Mouse (Mus musculus): Measurements from ENCODE around the gene Tead3. TPM values are rescaled to one million over a fixed set of nuclear protein-coding genes. Genes with fewer than 3 reads are reported as not detected.

Tead3 gene
- total and polyA plus RNA-seq, 3 experiments, result 12.7 to 21.2 (median 13.7) TPM

DNA sequence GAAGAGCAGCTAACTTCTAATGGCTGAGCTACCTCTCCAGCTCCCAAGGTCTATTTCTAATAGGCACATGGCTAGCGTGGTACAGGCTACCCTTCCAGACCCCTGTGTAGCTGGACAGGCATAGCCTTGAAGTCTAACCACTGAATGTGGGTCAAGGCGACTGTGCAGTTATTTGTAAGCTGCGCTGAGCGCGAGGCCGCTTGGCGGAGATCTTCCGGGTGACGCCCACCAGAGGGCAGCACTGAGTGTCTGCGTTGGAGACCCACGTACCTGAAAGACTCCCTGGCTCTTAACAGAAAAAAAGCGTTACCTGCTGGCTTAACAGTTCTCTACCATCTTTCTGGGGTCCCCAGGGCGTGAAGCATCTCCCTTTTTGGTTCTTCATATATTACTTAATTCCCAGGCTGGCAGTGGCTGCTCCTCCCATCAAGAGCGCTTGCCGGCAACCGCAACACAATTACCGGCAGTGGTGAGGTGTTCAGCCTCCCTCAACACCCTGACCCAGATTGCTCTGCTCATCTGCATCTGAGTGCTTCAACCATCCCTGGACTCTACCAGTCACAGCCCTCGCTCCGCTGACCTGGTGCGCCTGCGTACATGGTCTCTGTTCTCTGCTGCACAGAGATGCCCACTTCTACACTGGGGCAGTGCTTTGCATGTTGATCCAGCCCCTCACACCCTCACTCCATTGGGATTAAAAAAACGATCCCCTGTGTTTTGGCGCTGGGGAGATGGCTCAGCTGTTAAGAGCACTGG is 35.7 kb upstream of the Tead3 start:
- H3K4me1 ChIP-seq (ENCODE audit: control insufficient read depth, insufficient read depth, low read length), result no peaks in the 10 kb centered on the region
- TF ChIP-seq POLR2A (IDR thresholded peaks at IDR 0.05; ENCODE audit: insufficient read depth, low read depth, low read length), result no peak
- no peak; the same call in 1 of the 2 replicates for TF ChIP-seq CTCF (IDR thresholded peaks at IDR 0.05)
- TF ChIP-seq EP300 (IDR thresholded peaks at IDR 0.05; ENCODE audit: insufficient read depth, low read depth, low read length), result no peak
- 8% methylated on average over 23 of the region's 23 CpGs for WGBS
- H3K79me2 ChIP-seq (replicated peaks; ENCODE audit: control insufficient read depth, insufficient read depth, low read length), result no peaks in the 10 kb centered on the region
- no peak overlapping the region for H3K9ac ChIP-seq (ENCODE audit: low read depth, low read length)
- intact Hi-C loops (cut with DNase I), result loop anchor here (1.0 kb wide), 1 partner anchor 142 kb away; no protein-coding TSS in a partner anchor
- DNase-seq, result peak; percentile 73 to 86
- no peak overlapping the region for H3K27ac ChIP-seq
- H3K4me3 ChIP-seq, result no peak overlapping the region
- no peaks in the 10 kb centered on the region for H3K27me3 ChIP-seq (ENCODE audit: control insufficient read depth, insufficient read depth, low read length)
- H3K36me3 ChIP-seq (ENCODE audit: control insufficient read depth, insufficient read depth, low read length), result no peaks in the 10 kb centered on the region

DNA sequence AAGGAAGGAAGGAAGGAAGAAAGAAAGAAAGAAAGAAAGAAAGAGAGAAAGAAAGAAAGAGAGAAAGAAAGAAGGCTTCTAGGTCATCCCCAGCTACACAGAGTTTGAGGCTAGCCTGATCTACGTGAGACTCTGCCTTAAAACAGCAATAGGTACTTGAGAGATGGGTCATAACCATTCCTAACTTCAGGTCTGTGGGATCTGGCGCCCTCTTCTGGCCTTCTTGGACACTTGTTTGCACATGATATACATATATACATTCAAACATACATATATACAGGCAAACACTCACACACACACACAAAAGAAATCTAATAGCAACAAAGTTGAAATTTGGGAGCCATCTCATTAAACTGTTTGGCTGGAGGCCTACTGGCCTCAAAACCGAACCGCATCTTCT is 33.7 kb upstream of the Tead3 start:
- peak; percentile 63 for TF ChIP-seq CTCF (IDR thresholded peaks at IDR 0.05)
- no peak for TF ChIP-seq POLR2A (IDR thresholded peaks at IDR 0.05; ENCODE audit: insufficient read depth, low read depth, low read length)
- H3K27me3 ChIP-seq (ENCODE audit: control insufficient read depth, insufficient read depth, low read length), result peaks cover 2% of the 10 kb centered on the region; the same call in 1 of the 2 replicates
- no peak for DNase-seq
- no peaks in the 10 kb centered on the region for H3K36me3 ChIP-seq (ENCODE audit: control insufficient read depth, insufficient read depth, low read length)
- H3K27ac ChIP-seq, result no peak overlapping the region
- H3K4me1 ChIP-seq (ENCODE audit: control insufficient read depth, insufficient read depth, low read length), result no peaks in the 10 kb centered on the region
- no peak overlapping the region for H3K4me3 ChIP-seq
- intact Hi-C loops (cut with DNase I), result no loop called here
- H3K9ac ChIP-seq (ENCODE audit: low read depth, low read length), result no peak overlapping the region
- no peaks in the 10 kb centered on the region for H3K79me2 ChIP-seq (replicated peaks; ENCODE audit: control insufficient read depth, insufficient read depth, low read length)
- 74% methylated on average over 4 of the region's 4 CpGs for WGBS

DNA sequence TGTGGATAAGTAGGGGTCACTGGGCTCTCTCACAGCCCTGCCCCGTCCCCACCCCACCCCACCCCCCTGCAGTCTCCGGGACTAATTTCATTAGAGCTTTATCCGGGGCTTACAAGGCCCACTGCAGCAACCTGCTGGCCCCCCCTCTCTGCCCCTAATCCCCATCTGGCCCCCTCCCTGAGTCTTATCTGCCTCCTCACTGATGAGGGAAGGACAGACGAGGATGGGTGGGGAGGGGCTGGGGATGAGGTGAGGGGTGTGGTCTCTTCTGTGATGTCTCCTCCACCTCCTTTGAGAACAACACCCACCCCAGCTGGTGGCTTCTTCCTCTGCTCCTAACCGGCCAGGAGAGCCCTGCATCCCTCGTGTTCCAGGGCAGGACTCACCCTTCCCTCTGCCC is 29.6 kb upstream of the Tead3 start:
- intact Hi-C loops (cut with DNase I), result no loop called here
- Histone ChIP-seq H3K9ac (ENCODE audit: low read depth, low read length) (no peak overlapping the region), H3K27ac (no peak overlapping the region), H3K4me1 (ENCODE audit: control insufficient read depth, insufficient read depth, low read length) (peaks cover 2% of the 10 kb centered on the region; the same call in 1 of the 2 replicates), H3K27me3 (ENCODE audit: control insufficient read depth, insufficient read depth, low read length) (peaks cover 6% of the 10 kb centered on the region; the same call in 1 of the 2 replicates), H3K79me2 (replicated peaks; ENCODE audit: control insufficient read depth, insufficient read depth, low read length) (no peaks in the 10 kb centered on the region), H3K36me3 (ENCODE audit: control insufficient read depth, insufficient read depth, low read length) (no peaks in the 10 kb centered on the region), H3K4me3 (no peak overlapping the region)
- WGBS, result 13% methylated on average over 6 of the region's 6 CpGs
- DNase-seq, result no peak
- TF ChIP-seq POLR2A (IDR thresholded peaks at IDR 0.05; ENCODE audit: insufficient read depth, low read depth, low read length) (no peak), CTCF (IDR thresholded peaks at IDR 0.05) (no peak), EP300 (IDR thresholded peaks at IDR 0.05; ENCODE audit: insufficient read depth, low read depth, low read length) (no peak)

DNA sequence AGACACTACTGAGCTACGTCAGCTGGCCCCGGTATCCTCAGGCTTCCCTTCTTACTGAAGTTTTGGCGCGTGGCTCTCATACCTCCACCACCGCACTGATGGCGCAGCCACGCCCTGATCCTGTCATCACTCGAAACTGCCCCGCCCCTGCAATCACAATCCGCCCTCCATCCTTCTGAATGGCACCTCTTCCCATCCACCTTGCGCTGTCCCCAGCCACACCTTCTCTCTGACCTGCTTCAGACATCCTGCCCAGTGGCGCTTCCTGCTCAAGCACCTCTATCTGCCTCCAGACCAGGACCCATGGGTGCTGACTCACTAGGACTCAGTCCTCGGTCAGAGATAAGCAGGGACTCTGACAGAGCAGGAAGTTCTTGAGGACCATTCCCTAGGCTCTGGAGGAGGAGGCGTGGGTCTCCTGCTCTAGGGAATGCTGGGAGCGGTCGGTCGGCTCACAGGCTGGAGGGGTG is 25.0 kb upstream of the Tead3 start:
- DNase-seq, result no peak
- H3K79me2 ChIP-seq (replicated peaks; ENCODE audit: control insufficient read depth, insufficient read depth, low read length), result no peaks in the 10 kb centered on the region
- H3K27me3 ChIP-seq (ENCODE audit: control insufficient read depth, insufficient read depth, low read length), result peaks cover 6% of the 10 kb centered on the region; the same call in 1 of the 2 replicates
- WGBS, result 7% methylated on average over 17 of the region's 17 CpGs
- H3K4me3 ChIP-seq, result no peak overlapping the region
- no peak for TF ChIP-seq EP300 (IDR thresholded peaks at IDR 0.05; ENCODE audit: insufficient read depth, low read depth, low read length)
- no peak for TF ChIP-seq POLR2A (IDR thresholded peaks at IDR 0.05; ENCODE audit: insufficient read depth, low read depth, low read length)
- no peak for TF ChIP-seq CTCF (IDR thresholded peaks at IDR 0.05)
- H3K4me1 ChIP-seq (ENCODE audit: control insufficient read depth, insufficient read depth, low read length), result peaks cover 2% of the 10 kb centered on the region; the same call in 1 of the 2 replicates
- intact Hi-C loops (cut with DNase I), result no loop called here
- no peak overlapping the region for H3K27ac ChIP-seq
- H3K9ac ChIP-seq (ENCODE audit: low read depth, low read length), result no peak overlapping the region
- H3K36me3 ChIP-seq (ENCODE audit: control insufficient read depth, insufficient read depth, low read length), result no peaks in the 10 kb centered on the region

DNA sequence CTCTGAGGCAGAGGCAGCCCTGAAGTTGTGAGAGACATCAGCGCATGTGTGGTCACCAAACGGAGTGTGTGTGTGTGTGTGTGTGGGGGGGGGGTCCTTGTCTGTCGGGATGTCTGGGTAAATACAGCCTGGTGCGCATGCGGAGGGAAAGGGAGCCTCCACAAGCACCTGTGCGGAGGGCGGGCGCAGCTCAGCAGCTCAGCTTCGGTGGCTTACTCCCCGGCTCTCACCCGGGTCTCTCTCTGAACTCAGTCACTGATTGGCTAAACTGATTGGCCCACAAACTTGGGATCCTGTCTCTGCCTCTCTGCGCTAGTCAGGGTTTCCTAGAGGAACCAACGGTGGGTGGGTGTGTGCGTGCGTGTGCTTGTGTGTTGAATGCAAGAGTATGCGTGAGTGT is 23.9 kb upstream of the Tead3 start:
- H3K27me3 ChIP-seq (ENCODE audit: control insufficient read depth, insufficient read depth, low read length), result peaks cover 5% of the 10 kb centered on the region; the same call in 1 of the 2 replicates

DNA sequence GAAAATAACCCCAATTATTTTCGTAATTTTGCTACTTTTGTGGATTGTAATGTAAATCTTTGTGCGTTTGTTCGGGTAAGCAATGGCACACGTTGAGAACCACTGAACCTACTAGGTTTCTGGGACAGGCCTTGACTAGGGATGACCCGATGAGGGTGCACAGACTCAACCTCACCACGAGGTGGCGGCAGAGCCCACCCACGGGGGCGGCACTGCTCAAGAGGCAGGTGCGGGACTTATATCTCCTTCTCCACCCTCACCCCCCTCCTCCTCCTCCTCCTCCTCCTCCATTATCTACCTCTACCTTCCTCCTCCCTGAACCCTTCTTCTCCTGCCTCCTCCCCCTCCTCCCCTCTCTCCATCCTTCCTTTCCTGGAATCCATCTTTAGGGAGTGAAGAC is 23.2 kb upstream of the Tead3 start:
- no peaks in the 10 kb centered on the region for H3K79me2 ChIP-seq (replicated peaks; ENCODE audit: control insufficient read depth, insufficient read depth, low read length)

More for the DNA sequence above, 23.9 kb upstream of the Tead3 start:
- Histone ChIP-seq H3K4me3 (no peak overlapping the region), H3K27ac (no peak overlapping the region), H3K79me2 (replicated peaks; ENCODE audit: control insufficient read depth, insufficient read depth, low read length) (no peaks in the 10 kb centered on the region), H3K36me3 (ENCODE audit: control insufficient read depth, insufficient read depth, low read length) (no peaks in the 10 kb centered on the region), H3K9ac (ENCODE audit: low read depth, low read length) (no peak overlapping the region), H3K4me1 (ENCODE audit: control insufficient read depth, insufficient read depth, low read length) (peaks cover 2% of the 10 kb centered on the region; the same call in 1 of the 2 replicates)
- intact Hi-C loops (cut with DNase I), result no loop called here
- TF ChIP-seq EP300 (IDR thresholded peaks at IDR 0.05; ENCODE audit: insufficient read depth, low read depth, low read length), result no peak
- TF ChIP-seq POLR2A (IDR thresholded peaks at IDR 0.05; ENCODE audit: insufficient read depth, low read depth, low read length), result no peak
- no peak for TF ChIP-seq CTCF (IDR thresholded peaks at IDR 0.05)
- no peak for DNase-seq
- 38% methylated on average over 16 of the region's 16 CpGs for WGBS

More for the DNA sequence above, 23.2 kb upstream of the Tead3 start:
- Histone ChIP-seq H3K27ac (no peak overlapping the region), H3K27me3 (ENCODE audit: control insufficient read depth, insufficient read depth, low read length) (peaks cover 5% of the 10 kb centered on the region; the same call in 1 of the 2 replicates), H3K4me3 (no peak overlapping the region), H3K4me1 (ENCODE audit: control insufficient read depth, insufficient read depth, low read length) (peaks cover 2% of the 10 kb centered on the region; the same call in 1 of the 2 replicates), H3K36me3 (ENCODE audit: control insufficient read depth, insufficient read depth, low read length) (no peaks in the 10 kb centered on the region), H3K9ac (ENCODE audit: low read depth, low read length) (no peak overlapping the region)
- peak in 1 of 2 experiments; percentile 55 for DNase-seq
- TF ChIP-seq POLR2A (IDR thresholded peaks at IDR 0.05; ENCODE audit: insufficient read depth, low read depth, low read length) (no peak), CTCF (IDR thresholded peaks at IDR 0.05) (peak; percentile 74)
- intact Hi-C loops (cut with DNase I), result no loop called here
- 27% methylated on average over 10 of the region's 10 CpGs for WGBS
